Mouse (Mus musculus) lung, postnatal 0 days (tissue): ENCODE results near the gene Zcchc14.

ENCODE experiments used
- CTCF ChIP-seq: IDR thresholded peaks from 2 replicates; pipeline ENCODE4 v1.5.1; 2016; ENCODE audit warnings: antibody characterized with exemption, mild to moderate bottlenecking
- EP300 ChIP-seq: IDR thresholded peaks from 2 replicates; pipeline ENCODE4 v1.6.1; 2016; ENCODE audit warnings: antibody characterized with exemption, mild to moderate bottlenecking, control low read depth

DNA sequence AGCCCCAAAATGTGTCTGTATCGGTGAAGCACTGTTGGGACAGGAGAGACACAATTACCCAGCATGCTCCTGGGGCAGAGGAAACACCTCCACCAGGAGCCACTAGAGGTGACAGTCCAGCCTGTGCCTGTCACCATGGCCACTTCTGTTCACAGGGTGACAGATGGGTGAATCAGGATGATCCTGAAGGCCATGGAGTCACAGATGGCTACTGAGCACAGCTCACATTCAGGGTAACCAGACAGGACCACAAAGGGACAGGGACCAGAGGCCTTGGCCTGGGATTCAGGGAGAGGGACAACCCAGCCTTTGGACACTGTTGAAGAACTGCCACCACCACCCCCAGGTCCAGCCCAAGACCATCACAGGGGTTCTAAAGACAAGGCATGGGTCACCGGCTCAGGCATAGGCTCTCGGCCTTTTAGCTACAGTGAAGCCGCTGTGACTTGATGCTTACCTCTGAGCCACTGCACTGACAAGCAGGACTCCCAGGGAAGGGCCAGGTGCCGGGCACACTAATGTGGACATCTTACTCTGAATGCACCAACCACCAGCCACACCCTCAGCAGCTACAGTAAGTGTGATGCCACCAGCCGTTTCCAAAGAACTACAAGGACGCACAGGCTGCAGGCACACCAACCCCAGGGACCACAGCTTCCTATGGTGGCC is 92.1 kb downstream of the Zcchc14 start:
- no peak for TF ChIP-seq CTCF
- no peak for TF ChIP-seq EP300
